Mouse (Mus musculus): ENCODE data around the gene Magi1. TPM values are rescaled to one million over a fixed set of nuclear protein-coding genes. Genes with fewer than 3 reads are reported as not detected.
"Not testable (repeated sequence)": the region's sequence is repeated elsewhere in the genome, so short reads cannot be mapped to it uniquely, and the experiment has no call there.

Gene Magi1
- polyA plus RNA-seq, 1 experiment from 2014 or later, result 7.9 TPM

GRCm38 (mm10) chr6:93648581-93649230, 635.0 kb downstream of the Magi1 start:
- peaks cover 11 to 19% of the 10 kb centered on the region in 2 experiments for H3K4me1 ChIP-seq (ENCODE audit: control insufficient read depth in 2 of 2, insufficient read depth in 2 of 2, low read length in 2 of 2)
- peak overlapping the region; percentile 36 to 38; a peak in 2 of 4 replicates for H3K27ac ChIP-seq (replicated peaks in 1 of 2; ENCODE audit: control insufficient read depth in 1 of 2, insufficient read depth in 1 of 2, low read depth in 2 of 2, low read length in 2 of 2)
- peak; percentile 60; the same call in 1 of the 2 replicates for ATAC-seq (ENCODE audit: insufficient number of reproducible peaks, insufficient read depth, low FRiP score, low read depth)
- H3K9ac ChIP-seq (ENCODE audit: low read length), result no peak overlapping the region
- WGBS, result 58% methylated on average over 8 of the region's 8 CpGs
- no peaks in the 10 kb centered on the region for H3K9me3 ChIP-seq (ENCODE audit: control insufficient read depth, low read length)
- H3K27me3 ChIP-seq (ENCODE audit: control insufficient read depth, insufficient read depth, low read length), result no peaks in the 10 kb centered on the region
- H3K4me2 ChIP-seq (ENCODE audit: low read length), result no peak overlapping the region
- H3K36me3 ChIP-seq (ENCODE audit: control insufficient read depth, insufficient read depth, low read length), result no peaks in the 10 kb centered on the region
- H3K4me3 ChIP-seq (ENCODE audit: control insufficient read depth in 1 of 2, insufficient read depth in 1 of 2, low read depth in 1 of 2, low read length in 2 of 2), result no peak overlapping the region

DNA sequence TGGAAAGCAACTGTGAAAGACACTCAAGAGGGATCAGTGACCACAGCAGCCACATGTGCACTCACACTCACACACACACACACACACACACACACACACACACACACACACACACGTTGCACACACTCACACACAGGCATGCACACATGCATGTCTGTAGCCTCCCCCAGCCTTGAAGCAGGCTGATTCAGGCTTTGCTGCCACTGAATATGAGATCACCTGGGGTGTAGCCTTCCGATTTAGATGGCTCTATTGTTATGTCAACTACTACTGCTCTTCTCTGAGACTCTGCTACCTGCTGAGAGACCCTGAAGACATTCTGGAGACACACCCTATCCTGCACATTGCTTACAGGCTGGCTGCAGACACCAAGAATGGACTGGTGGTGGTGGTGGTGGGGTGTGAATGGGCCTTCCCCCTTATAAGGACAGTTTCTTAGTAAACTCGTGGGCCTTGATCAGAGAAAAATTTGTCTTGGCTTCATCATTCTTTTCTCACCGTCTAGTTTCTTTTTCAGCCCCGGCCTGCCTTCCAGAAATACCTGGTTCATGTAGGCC, 653.9 kb downstream of the Magi1 start:
- H3K36me3 ChIP-seq (ENCODE audit: control insufficient read depth, insufficient read depth, low read length); H3K4me1 ChIP-seq (ENCODE audit: control insufficient read depth in 2 of 2, insufficient read depth in 2 of 2, low read length in 2 of 2); H3K9me3 ChIP-seq (ENCODE audit: control insufficient read depth, low read length); H3K27ac ChIP-seq (replicated peaks in 1 of 2; ENCODE audit: control insufficient read depth in 1 of 2, insufficient read depth in 1 of 2, low read depth in 2 of 2, low read length in 2 of 2); H3K9ac ChIP-seq (ENCODE audit: low read length); H3K27me3 ChIP-seq (ENCODE audit: control insufficient read depth, insufficient read depth, low read length); H3K4me3 ChIP-seq (ENCODE audit: control insufficient read depth in 1 of 2, insufficient read depth in 1 of 2, low read depth in 1 of 2, low read length in 2 of 2); ATAC-seq (ENCODE audit: insufficient number of reproducible peaks, insufficient read depth, low FRiP score, low read depth); H3K4me2 ChIP-seq (ENCODE audit: low read length): not testable (repeated sequence)
- 68% methylated on average over 5 of the region's 5 CpGs for WGBS

GRCm38 (mm10) chr6:93627200-93627599, 656.5 kb downstream of the Magi1 start:
- no peak overlapping the region for H3K4me3 ChIP-seq (ENCODE audit: control insufficient read depth in 1 of 2, insufficient read depth in 1 of 2, low read depth in 1 of 2, low read length in 2 of 2)
- no peak overlapping the region for H3K4me2 ChIP-seq (ENCODE audit: low read length)
- H3K36me3 ChIP-seq (ENCODE audit: control insufficient read depth, insufficient read depth, low read length), result no peaks in the 10 kb centered on the region
- 86% methylated on average over 5 of the region's 5 CpGs for WGBS
- no peak for ATAC-seq (ENCODE audit: insufficient number of reproducible peaks, insufficient read depth, low FRiP score, low read depth)
- no peaks in the 10 kb centered on the region for H3K27me3 ChIP-seq (ENCODE audit: control insufficient read depth, insufficient read depth, low read length)
- H3K4me1 ChIP-seq (ENCODE audit: control insufficient read depth in 2 of 2, insufficient read depth in 2 of 2, low read length in 2 of 2), result no peaks in the 10 kb centered on the region
- H3K9ac ChIP-seq (ENCODE audit: low read length), result no peak overlapping the region
- H3K27ac ChIP-seq (replicated peaks in 1 of 2; ENCODE audit: control insufficient read depth in 1 of 2, insufficient read depth in 1 of 2, low read depth in 2 of 2, low read length in 2 of 2), result no peak overlapping the region
- H3K9me3 ChIP-seq (ENCODE audit: control insufficient read depth, low read length), result no peaks in the 10 kb centered on the region

Other genes starting within 250 kb of the Magi1 start
- gene Slc25a26, start 216.4 kb upstream of the Magi1 start, polyA plus RNA-seq (2014; fragmentation: Nextera tagmentation; extraction: Ambion mirVana), result 11.0 and 13.7 TPM in 2 replicates